Mouse (Mus musculus): Measurements from ENCODE around the gene Rwdd2b.

DNA sequence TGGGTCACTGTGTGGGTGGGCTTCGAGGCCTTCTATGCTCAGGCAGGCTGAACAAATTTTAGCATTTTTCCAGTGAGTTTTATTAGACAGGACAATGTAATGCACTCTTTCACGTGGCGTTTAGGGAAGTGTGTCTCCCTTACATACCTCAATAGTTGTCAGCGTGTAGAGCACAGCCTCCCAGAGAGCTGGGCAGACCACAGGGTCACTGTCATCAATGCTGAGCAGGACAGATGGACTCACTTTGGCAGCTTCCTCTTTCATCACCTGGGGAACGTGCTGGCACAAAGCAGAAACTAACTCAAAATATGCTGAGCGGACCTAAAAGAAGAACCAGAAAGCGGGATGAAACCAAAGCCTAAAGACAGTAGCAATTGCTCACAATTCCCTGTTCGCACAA is 19.7 kb downstream of the Rwdd2b start:
- no peak for TF ChIP-seq CTCF (IDR thresholded peaks at IDR 0.05; ENCODE audit: low read depth, low read length)
- no peak for TF ChIP-seq POLR2A (IDR thresholded peaks at IDR 0.05; ENCODE audit: extremely low read depth, insufficient read depth, low read length)

All from liver, adult 2 months (tissue).